Mouse (Mus musculus) induced T-regulatory cell, adult 2 months (primary cell): Measurements from ENCODE around the gene Gpr162.

ENCODE experiments used
- DNase-seq: peaks from one replicate; pipeline ENCODE4 v3.0.0-alpha.2; 2012; ENCODE audit warnings: low read depth

Gene Gpr162

GRCm38 (mm10) chr6:124863658-124864298 is at the start of gene Gpr162:
Gpr162 (minus strand) TSS chr6:124863983.
- DNase-seq: peak; percentile 71

- peak; percentile 44 for DNase-seq
Measured at GRCm38 (mm10) chr6:124913214-124913613, 49.4 kb upstream of the Gpr162 start.

GRCm38 (mm10) chr6:124911533-124912218 is 47.9 kb upstream of the Gpr162 start, which contains the start of gene Lag3:
Lag3 (minus strand) TSS chr6:124911705.
- peak; percentile 73 for DNase-seq

GRCm38 (mm10) chr6:124910032-124910431 is 46.2 kb upstream of the Gpr162 start:
- DNase-seq: peak; percentile 57

GRCm38 (mm10) chr6:124907767-124908166 is 44.0 kb upstream of the Gpr162 start:
- peak; percentile 86 for DNase-seq

GRCm38 (mm10) chr6:124904991-124905860 is 41.4 kb upstream of the Gpr162 start:
- DNase-seq: no peak

GRCm38 (mm10) chr6:124904161-124904981 is 40.6 kb upstream of the Gpr162 start:
- no peak for DNase-seq

- peak; percentile 96 for DNase-seq
Measured at GRCm38 (mm10) chr6:124903580-124904151, 39.9 kb upstream of the Gpr162 start.

- peak; percentile 73 for DNase-seq
Measured at GRCm38 (mm10) chr6:124901851-124902250, 38.1 kb upstream of the Gpr162 start.

- DNase-seq: peak; percentile 88
Measured at GRCm38 (mm10) chr6:124900801-124901480, 37.2 kb upstream of the Gpr162 start.

- peak; percentile 68 for DNase-seq
Measured at GRCm38 (mm10) chr6:124900056-124900800, 36.4 kb upstream of the Gpr162 start.

- DNase-seq: peak; percentile 64
Measured at GRCm38 (mm10) chr6:124898359-124898758, 34.6 kb upstream of the Gpr162 start.

- peak; percentile 25 for DNase-seq
Measured at GRCm38 (mm10) chr6:124894113-124894512, 30.3 kb upstream of the Gpr162 start.

- no peak for DNase-seq
Measured at GRCm38 (mm10) chr6:124890997-124891396, 27.2 kb upstream of the Gpr162 start.

GRCm38 (mm10) chr6:124888555-124889125 is 24.9 kb upstream of the Gpr162 start:
- peak; percentile 67 for DNase-seq

GRCm38 (mm10) chr6:124887986-124888385 is 24.2 kb upstream of the Gpr162 start, which contains the start of gene Cd4:
Cd4 (minus strand) TSS chr6:124888221.
- DNase-seq: peak; percentile 76

- peak; percentile 59 for DNase-seq
Measured at GRCm38 (mm10) chr6:124885956-124886381, 22.2 kb upstream of the Gpr162 start.

GRCm38 (mm10) chr6:124884714-124885500 is 21.1 kb upstream of the Gpr162 start:
- DNase-seq: peak; percentile 91

GRCm38 (mm10) chr6:124883351-124883750 is 19.6 kb upstream of the Gpr162 start:
- no peak for DNase-seq
